Mouse (Mus musculus) cerebellum, adult 11 months (tissue): ENCODE results near the gene Ninj2.

Source experiments
- DNase-seq: peaks from one replicate; pipeline ENCODE4 v3.0.0; 2022

The Ninj2 gene

GRCm38 (mm10) chr6:120145439-120145838 is 52.3 kb downstream of the Ninj2 start:
- DNase-seq = no peak

- DNase-seq = no peak
Measured at GRCm38 (mm10) chr6:120146676-120147075, 53.5 kb downstream of the Ninj2 start.

GRCm38 (mm10) chr6:120147411-120147810 is 54.3 kb downstream of the Ninj2 start:
- DNase-seq = no peak

- no peak for DNase-seq
Measured at GRCm38 (mm10) chr6:120148716-120149392, 55.7 kb downstream of the Ninj2 start.

- no peak for DNase-seq
Measured at GRCm38 (mm10) chr6:120149458-120150120, 56.4 kb downstream of the Ninj2 start.

- DNase-seq = no peak
Measured at GRCm38 (mm10) chr6:120150206-120150605, 57.1 kb downstream of the Ninj2 start.

GRCm38 (mm10) chr6:120151616-120152053 is 58.5 kb downstream of the Ninj2 start:
- DNase-seq = no peak

GRCm38 (mm10) chr6:120152739-120153696 is 59.9 kb downstream of the Ninj2 start:
- DNase-seq = no peak

- DNase-seq = no peak
Measured at GRCm38 (mm10) chr6:120154526-120155309, 61.6 kb downstream of the Ninj2 start.

- DNase-seq = no peak
Measured at GRCm38 (mm10) chr6:120155510-120155909, 62.4 kb downstream of the Ninj2 start.

- DNase-seq = no peak
Measured at GRCm38 (mm10) chr6:120157479-120157878, 64.3 kb downstream of the Ninj2 start.

GRCm38 (mm10) chr6:120159133-120159901 is 66.2 kb downstream of the Ninj2 start:
- no peak for DNase-seq

- no peak for DNase-seq
Measured at GRCm38 (mm10) chr6:120162928-120163327, 69.8 kb downstream of the Ninj2 start.

- DNase-seq = no peak
Measured at GRCm38 (mm10) chr6:120164765-120165164, 71.6 kb downstream of the Ninj2 start.

- DNase-seq = no peak
Measured at GRCm38 (mm10) chr6:120167574-120167973, 74.4 kb downstream of the Ninj2 start.

- DNase-seq = no peak
Measured at GRCm38 (mm10) chr6:120172294-120173017, 79.3 kb downstream of the Ninj2 start.

- no peak for DNase-seq
Measured at GRCm38 (mm10) chr6:120174028-120174601, 81.0 kb downstream of the Ninj2 start.

GRCm38 (mm10) chr6:120174602-120175115 is 81.5 kb downstream of the Ninj2 start:
- no peak for DNase-seq

- DNase-seq = no peak
Measured at GRCm38 (mm10) chr6:120175650-120176049, 82.5 kb downstream of the Ninj2 start.

- DNase-seq = no peak
Measured at GRCm38 (mm10) chr6:120179044-120179755, 86.0 kb downstream of the Ninj2 start.
